Mouse (Mus musculus): Measurements from ENCODE around the gene Cyp24a1.
A peak's percentile ranks its signal among the peaks of the same experiment; 100 is the strongest.

Cyp24a1 gene

GRCm38 (mm10) chr2:170497091-170497566 lies at the start of gene Cyp24a1:
Gene Cyp24a1 (minus strand): TSS chr2:170497145.
- no peak for DNase-seq (ENCODE audit: low spot score)

GRCm38 (mm10) chr2:170545745-170546144 lies 48.8 kb upstream of the Cyp24a1 start:
- no peak for DNase-seq (ENCODE audit: low spot score)

- DNase-seq (ENCODE audit: low spot score) = no peak
Observed at GRCm38 (mm10) chr2:170544950-170545349, 48.0 kb upstream of the Cyp24a1 start.

GRCm38 (mm10) chr2:170544159-170544558 lies 47.2 kb upstream of the Cyp24a1 start:
- DNase-seq (ENCODE audit: low spot score) = no peak

GRCm38 (mm10) chr2:170543625-170544024 lies 46.7 kb upstream of the Cyp24a1 start:
- DNase-seq (ENCODE audit: low spot score) = no peak

GRCm38 (mm10) chr2:170539211-170539610 lies 42.3 kb upstream of the Cyp24a1 start:
- DNase-seq (ENCODE audit: low spot score) = no peak

GRCm38 (mm10) chr2:170535841-170536240 lies 38.9 kb upstream of the Cyp24a1 start:
- DNase-seq (ENCODE audit: low spot score) = no peak

GRCm38 (mm10) chr2:170534803-170535174 lies 37.8 kb upstream of the Cyp24a1 start:
- DNase-seq (ENCODE audit: low spot score) = no peak

- no peak for DNase-seq (ENCODE audit: low spot score)
Observed at GRCm38 (mm10) chr2:170534116-170534802, 37.3 kb upstream of the Cyp24a1 start.

GRCm38 (mm10) chr2:170530256-170530655 lies 33.3 kb upstream of the Cyp24a1 start:
- no peak for DNase-seq (ENCODE audit: low spot score)

GRCm38 (mm10) chr2:170529766-170530165 lies 32.8 kb upstream of the Cyp24a1 start:
- DNase-seq (ENCODE audit: low spot score) = no peak

GRCm38 (mm10) chr2:170528061-170528460 lies 31.1 kb upstream of the Cyp24a1 start:
- DNase-seq (ENCODE audit: low spot score) = no peak

- DNase-seq (ENCODE audit: low spot score) = no peak
Observed at GRCm38 (mm10) chr2:170526513-170526912, 29.6 kb upstream of the Cyp24a1 start.

GRCm38 (mm10) chr2:170520321-170520971 lies 23.5 kb upstream of the Cyp24a1 start:
- no peak for DNase-seq (ENCODE audit: low spot score)

GRCm38 (mm10) chr2:170513756-170514155 lies 16.8 kb upstream of the Cyp24a1 start:
- no peak for DNase-seq (ENCODE audit: low spot score)

- DNase-seq (ENCODE audit: low spot score) = peak; percentile 74
Observed at GRCm38 (mm10) chr2:170511073-170511891, 14.3 kb upstream of the Cyp24a1 start.

GRCm38 (mm10) chr2:170508821-170509220 lies 11.9 kb upstream of the Cyp24a1 start:
- DNase-seq (ENCODE audit: low spot score) = peak; percentile 58

GRCm38 (mm10) chr2:170507734-170508133 lies 10.8 kb upstream of the Cyp24a1 start:
- DNase-seq (ENCODE audit: low spot score) = peak; percentile 37

GRCm38 (mm10) chr2:170503983-170504382 lies 7.0 kb upstream of the Cyp24a1 start:
- DNase-seq (ENCODE audit: low spot score) = no peak

- DNase-seq (ENCODE audit: low spot score) = no peak
Observed at GRCm38 (mm10) chr2:170503343-170503742, 6.4 kb upstream of the Cyp24a1 start.

- no peak for DNase-seq (ENCODE audit: low spot score)
Observed at GRCm38 (mm10) chr2:170498011-170498410, 1.1 kb upstream of the Cyp24a1 start.

- no peak for DNase-seq (ENCODE audit: low spot score)
Observed at GRCm38 (mm10) chr2:170496154-170496930, 603 bp downstream of the Cyp24a1 start, which contains the start of gene Pfdn4. Gene Pfdn4 (plus strand): TSS chr2:170496428.
